Mouse (Mus musculus): ENCODE data around the gene Adamtsl4. TPM values are rescaled to one million over a fixed set of nuclear protein-coding genes. Genes with fewer than 3 reads are reported as not detected.

Gene Adamtsl4
- polyA plus RNA-seq (2012; ENCODE audit: insufficient read depth, insufficient read length, low replicate concordance, missing spikeins), result not detected in 2 replicates

- no peak for TF ChIP-seq CTCF (IDR thresholded peaks at IDR 0.05; ENCODE audit: insufficient read depth, low read depth, low read length)
- TF ChIP-seq POLR2A (IDR thresholded peaks at IDR 0.05; ENCODE audit: insufficient read depth, low read depth, low read length), result no peak
- H3K4me3 ChIP-seq (ENCODE audit: insufficient read depth, low read depth, low read length), result peak within 1 kb of the TSS; percentile 42
- H3K4me1 ChIP-seq (ENCODE audit: control insufficient read depth, insufficient read depth, low read length), result peaks cover 14% of the 10 kb centered on the region
- H3K27ac ChIP-seq (ENCODE audit: insufficient read depth, low read depth, low read length), result no peak within 1 kb of the TSS
- 5% methylated on average over 50 of the region's 50 CpGs for WGBS
Observed at GRCm38 (mm10) chr3:95687524-95688421, at the start of gene Adamtsl4. Adamtsl4 (minus strand) TSS chr3:95687917.

DNA sequence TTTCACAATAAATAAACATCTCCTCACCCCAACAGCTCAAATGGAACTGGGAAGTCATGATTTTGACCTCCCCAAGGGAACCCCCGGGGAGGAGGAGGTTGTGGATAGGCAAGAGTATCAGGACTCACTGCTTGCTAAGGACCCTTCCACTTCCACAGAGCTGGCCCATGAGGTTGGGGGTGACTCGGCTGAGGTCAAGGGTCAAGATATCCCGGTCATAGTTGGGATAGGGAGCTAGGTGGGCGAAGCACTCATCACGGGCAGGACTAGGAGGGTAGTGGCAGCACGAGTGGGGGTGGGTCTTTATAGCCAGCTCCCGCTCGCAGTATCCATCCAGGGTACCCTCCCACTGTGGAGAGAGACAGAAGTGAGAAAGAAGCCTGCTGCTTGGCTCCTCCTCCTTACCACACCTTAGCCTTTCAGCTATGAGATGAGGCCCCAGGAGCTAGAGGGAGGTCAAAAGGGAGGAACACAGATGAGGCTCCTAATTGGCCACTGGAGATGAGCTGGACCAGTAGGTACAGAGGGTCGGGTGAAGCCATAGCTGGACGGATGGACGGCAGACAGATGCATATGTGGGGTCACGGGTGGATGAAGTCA, 47.5 kb upstream of the Adamtsl4 start:
- no peak overlapping the region for H3K27ac ChIP-seq (ENCODE audit: insufficient read depth, low read depth, low read length)
- WGBS, result 93% methylated on average over 12 of the region's 12 CpGs
- no peak for TF ChIP-seq POLR2A (IDR thresholded peaks at IDR 0.05; ENCODE audit: insufficient read depth, low read depth, low read length)
- no peak for TF ChIP-seq CTCF (IDR thresholded peaks at IDR 0.05; ENCODE audit: insufficient read depth, low read depth, low read length)
- H3K4me3 ChIP-seq (ENCODE audit: insufficient read depth, low read depth, low read length), result no peak overlapping the region
- peaks cover 21% of the 10 kb centered on the region for H3K4me1 ChIP-seq (ENCODE audit: control insufficient read depth, insufficient read depth, low read length)

DNA sequence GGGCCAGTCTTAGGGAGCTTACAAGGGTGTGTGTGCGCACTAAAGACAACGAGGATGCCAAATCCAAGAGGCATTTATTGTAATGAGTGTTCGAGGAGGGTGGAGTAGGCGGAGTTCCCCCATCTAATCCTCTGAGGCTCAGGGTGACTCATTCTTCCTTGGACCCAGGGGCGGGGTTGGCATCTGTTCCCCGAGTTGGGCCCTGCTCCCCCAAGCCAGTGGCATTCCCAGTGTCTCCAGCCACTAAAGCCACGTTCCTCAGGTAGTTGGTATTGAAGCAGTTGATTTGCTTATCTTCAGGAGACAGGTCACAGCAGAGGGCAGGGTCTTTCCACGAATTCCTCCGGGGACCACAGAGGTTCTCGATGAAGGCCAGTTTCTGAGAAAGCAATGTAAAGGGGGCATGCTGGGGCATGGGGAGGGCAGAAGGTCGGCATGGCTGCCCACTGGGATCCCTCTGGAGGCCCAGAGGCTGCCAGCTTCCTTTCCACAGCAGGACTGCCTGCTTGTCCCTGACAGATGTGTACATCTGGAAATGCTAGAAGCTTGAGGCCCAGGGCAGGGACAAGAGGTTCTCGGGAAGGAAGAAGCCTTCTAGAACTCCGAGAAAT, 46.5 kb upstream of the Adamtsl4 start:
- Histone ChIP-seq H3K4me1 (ENCODE audit: control insufficient read depth, insufficient read depth, low read length) (peaks cover 11% of the 10 kb centered on the region), H3K4me3 (ENCODE audit: insufficient read depth, low read depth, low read length) (no peak overlapping the region), H3K27ac (ENCODE audit: insufficient read depth, low read depth, low read length) (no peak overlapping the region)
- TF ChIP-seq POLR2A (IDR thresholded peaks at IDR 0.05; ENCODE audit: insufficient read depth, low read depth, low read length) (no peak), CTCF (IDR thresholded peaks at IDR 0.05; ENCODE audit: insufficient read depth, low read depth, low read length) (no peak)
- 65% methylated on average over 13 of the region's 13 CpGs for WGBS

- 81% methylated on average over 11 of the region's 11 CpGs for WGBS
- no peak for TF ChIP-seq CTCF (IDR thresholded peaks at IDR 0.05; ENCODE audit: insufficient read depth, low read depth, low read length)
- no peak for TF ChIP-seq POLR2A (IDR thresholded peaks at IDR 0.05; ENCODE audit: insufficient read depth, low read depth, low read length)
- Histone ChIP-seq H3K27ac (ENCODE audit: insufficient read depth, low read depth, low read length) (no peak overlapping the region), H3K4me1 (ENCODE audit: control insufficient read depth, insufficient read depth, low read length) (peaks cover 10% of the 10 kb centered on the region), H3K4me3 (ENCODE audit: insufficient read depth, low read depth, low read length) (no peak overlapping the region)
Observed at GRCm38 (mm10) chr3:95732744-95733521, 45.2 kb upstream of the Adamtsl4 start.

- H3K4me1 ChIP-seq (ENCODE audit: control insufficient read depth, insufficient read depth, low read length), result peaks cover 10% of the 10 kb centered on the region
- H3K4me3 ChIP-seq (ENCODE audit: insufficient read depth, low read depth, low read length), result no peak overlapping the region
- H3K27ac ChIP-seq (ENCODE audit: insufficient read depth, low read depth, low read length), result no peak overlapping the region
- 80% methylated on average over 9 of the region's 9 CpGs for WGBS
- no peak for TF ChIP-seq POLR2A (IDR thresholded peaks at IDR 0.05; ENCODE audit: insufficient read depth, low read depth, low read length)
- no peak for TF ChIP-seq CTCF (IDR thresholded peaks at IDR 0.05; ENCODE audit: insufficient read depth, low read depth, low read length)
Observed at GRCm38 (mm10) chr3:95732297-95732696, 44.6 kb upstream of the Adamtsl4 start.

DNA sequence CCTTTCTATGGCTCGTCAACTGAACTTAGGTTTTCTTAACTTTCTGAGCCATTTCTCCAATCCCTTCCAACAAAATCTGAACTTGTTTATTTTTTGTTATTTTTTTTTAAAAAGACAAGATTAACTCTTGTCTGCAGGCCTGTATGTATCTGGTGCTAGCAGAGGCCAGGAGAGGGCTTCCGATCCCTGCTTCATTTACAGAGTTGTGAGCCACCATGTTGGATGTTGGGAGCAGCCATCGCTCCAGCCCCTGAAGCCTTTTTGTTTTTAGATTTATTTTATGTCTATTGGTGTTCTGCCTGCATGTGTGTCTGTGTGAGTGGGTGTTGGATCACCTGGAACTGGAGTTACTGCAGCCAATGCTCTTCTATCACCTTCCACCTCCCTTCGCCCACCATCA, 44.1 kb upstream of the Adamtsl4 start:
- peaks cover 10% of the 10 kb centered on the region for H3K4me1 ChIP-seq (ENCODE audit: control insufficient read depth, insufficient read depth, low read length)
- 90% methylated on average over 4 of the region's 4 CpGs for WGBS
- TF ChIP-seq POLR2A (IDR thresholded peaks at IDR 0.05; ENCODE audit: insufficient read depth, low read depth, low read length), result no peak
- no peak for TF ChIP-seq CTCF (IDR thresholded peaks at IDR 0.05; ENCODE audit: insufficient read depth, low read depth, low read length)
- no peak overlapping the region for H3K27ac ChIP-seq (ENCODE audit: insufficient read depth, low read depth, low read length)
- no peak overlapping the region for H3K4me3 ChIP-seq (ENCODE audit: insufficient read depth, low read depth, low read length)

GRCm38 (mm10) chr3:95730431-95730830, 42.7 kb upstream of the Adamtsl4 start:
- TF ChIP-seq POLR2A (IDR thresholded peaks at IDR 0.05; ENCODE audit: insufficient read depth, low read depth, low read length), result no peak
- TF ChIP-seq CTCF (IDR thresholded peaks at IDR 0.05; ENCODE audit: insufficient read depth, low read depth, low read length), result no peak

DNA sequence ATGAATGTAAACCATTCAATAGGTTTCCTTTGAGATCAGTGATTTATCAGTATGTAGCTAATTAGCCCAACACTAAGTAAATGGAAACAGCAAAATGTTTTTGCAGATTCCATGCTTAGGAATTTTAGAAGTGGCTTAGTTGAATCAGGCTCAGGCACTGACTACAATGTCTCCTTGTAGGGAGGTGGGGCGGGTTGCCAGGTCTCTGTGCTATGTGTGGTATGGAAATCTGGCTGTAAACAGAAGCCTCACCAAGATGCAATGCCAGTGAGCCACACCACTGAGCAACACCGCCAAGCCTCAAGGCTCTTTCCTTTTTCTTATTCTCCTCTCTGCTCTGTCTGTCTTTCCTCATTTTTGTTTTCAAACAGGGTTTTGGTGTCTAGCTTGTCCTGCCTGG, 41.2 kb upstream of the Adamtsl4 start:
- 78% methylated on average over 2 of the region's 2 CpGs for WGBS
- Histone ChIP-seq H3K4me3 (ENCODE audit: insufficient read depth, low read depth, low read length) (no peak overlapping the region), H3K27ac (ENCODE audit: insufficient read depth, low read depth, low read length) (no peak overlapping the region), H3K4me1 (ENCODE audit: control insufficient read depth, insufficient read depth, low read length) (peaks cover 6% of the 10 kb centered on the region)
- TF ChIP-seq CTCF (IDR thresholded peaks at IDR 0.05; ENCODE audit: insufficient read depth, low read depth, low read length), result no peak
- no peak for TF ChIP-seq POLR2A (IDR thresholded peaks at IDR 0.05; ENCODE audit: insufficient read depth, low read depth, low read length)

More at GRCm38 (mm10) chr3:95730431-95730830, 42.7 kb upstream of the Adamtsl4 start:
- Histone ChIP-seq H3K4me3 (ENCODE audit: insufficient read depth, low read depth, low read length) (no peak overlapping the region), H3K27ac (ENCODE audit: insufficient read depth, low read depth, low read length) (no peak overlapping the region), H3K4me1 (ENCODE audit: control insufficient read depth, insufficient read depth, low read length) (peaks cover 10% of the 10 kb centered on the region)
- 95% methylated on average over 7 of the region's 7 CpGs for WGBS

Data from olfactory bulb, adult 2 months (tissue).